Mouse (Mus musculus): ENCODE measurements at regions not wholly inside any gene's neighbourhood (a gene's known extent, or its start where the extent isn't known, plus 50 kb on each side); places are given as distances from the start of the nearest gene placed in this dataset.
A peak's percentile ranks its signal among the peaks of the same experiment; 100 is the strongest.

DNA sequence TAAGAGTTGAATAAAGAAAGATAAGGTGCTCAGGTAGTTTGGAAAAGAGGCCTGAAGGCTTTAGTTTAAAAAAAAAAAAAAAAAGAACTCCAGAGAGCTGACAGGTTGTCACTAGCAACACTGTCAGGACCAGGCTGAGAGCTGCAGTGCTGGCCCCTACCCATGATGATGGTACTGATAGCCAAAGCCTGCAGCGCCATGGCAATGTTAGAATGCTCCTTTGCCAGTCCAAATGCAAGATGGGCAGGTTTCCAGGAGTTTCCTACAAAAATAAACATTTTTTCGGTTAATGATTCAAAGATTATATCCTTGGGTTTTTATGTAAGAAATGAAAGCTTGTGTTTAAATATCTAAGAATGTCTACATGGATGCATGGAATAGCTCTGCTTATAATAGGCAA is 441.9 kb downstream of the Triml1 start:
- DNase-seq = peak; percentile 74 to 79

DNA sequence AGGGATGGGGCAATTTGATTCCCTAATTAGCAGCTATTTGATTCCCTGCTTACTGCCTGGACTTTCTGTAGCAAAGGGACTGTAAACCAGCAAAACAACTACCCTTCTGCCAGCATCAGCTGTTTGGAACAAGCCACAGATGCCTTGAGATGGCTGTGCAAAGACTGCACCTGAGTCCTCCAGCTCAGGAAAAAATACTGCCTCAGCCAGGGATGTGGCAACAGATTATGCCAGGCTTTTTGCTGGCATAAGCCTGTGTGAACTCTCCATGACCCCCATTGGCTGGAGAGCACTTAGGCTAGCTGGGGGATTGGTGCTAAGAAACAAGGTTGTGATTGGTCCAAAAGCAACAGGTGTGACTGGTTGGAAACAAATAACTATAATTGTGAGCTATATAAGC is 442.9 kb downstream of the Triml1 start:
- DNase-seq = peak; percentile 39 to 42

All from cerebellum, postnatal 10 days (tissue).